Mouse (Mus musculus): ENCODE data around the gene Ppp1r3c.

GRCm38 (mm10) chr19:36739566-36740211 is 3.2 kb upstream of the Ppp1r3c start:
- TF ChIP-seq CTCF (IDR thresholded peaks at IDR 0.05; ENCODE audit: borderline replicate concordance, control insufficient read depth, extremely low read depth, insufficient read depth, low read length, poor library complexity) (no peak), POLR2A (IDR thresholded peaks at IDR 0.05; ENCODE audit: control insufficient read depth, extremely low read depth, insufficient read depth, low read length, poor library complexity) (no peak)

Measured in thymus, adult 2 months (tissue).